Mouse (Mus musculus): ENCODE data around the gene Oxsr1. TPM values are rescaled to one million over a fixed set of nuclear protein-coding genes. Genes with fewer than 3 reads are reported as not detected.
"Not testable (repeated sequence)": the region's sequence is repeated elsewhere in the genome, so short reads cannot be mapped to it uniquely, and the experiment has no call there.

Gene Oxsr1
- total RNA-seq, 2 experiments from 2014 or later, result 28.0 to 31.4 TPM

- DNase-seq (ENCODE audit: low spot score in 2 of 2), result no peak
- intact Hi-C loops (cut with DNase I), result no loop called here
Measured at GRCm38 (mm10) chr9:119243981-119244380, 78.2 kb downstream of the Oxsr1 start.

- no peak for DNase-seq (ENCODE audit: low spot score in 2 of 2)
- intact Hi-C loops (cut with DNase I), result no loop called here
Measured at GRCm38 (mm10) chr9:119241169-119241865, 80.9 kb downstream of the Oxsr1 start.

GRCm38 (mm10) chr9:119240286-119240997 lies 81.8 kb downstream of the Oxsr1 start:
- intact Hi-C loops (cut with DNase I), result no loop called here
- peak; percentile 11 to 22 for DNase-seq (ENCODE audit: low spot score in 2 of 2)

GRCm38 (mm10) chr9:119239274-119239673 lies 83.0 kb downstream of the Oxsr1 start:
- intact Hi-C loops (cut with DNase I), result no loop called here
- no peak for DNase-seq (ENCODE audit: low spot score in 2 of 2)

- intact Hi-C loops (cut with DNase I), result no loop called here
- no peak for DNase-seq (ENCODE audit: low spot score in 2 of 2)
Measured at GRCm38 (mm10) chr9:119238796-119239195, 83.4 kb downstream of the Oxsr1 start.

GRCm38 (mm10) chr9:119231552-119231951 lies 90.7 kb downstream of the Oxsr1 start:
- DNase-seq (ENCODE audit: low spot score in 2 of 2), result no peak
- intact Hi-C loops (cut with DNase I), result no loop called here

- intact Hi-C loops (cut with DNase I), result no loop called here
- DNase-seq (ENCODE audit: low spot score in 2 of 2), result no peak
Measured at GRCm38 (mm10) chr9:119230829-119231228, 91.4 kb downstream of the Oxsr1 start.

- intact Hi-C loops (cut with DNase I), result no loop called here
- no peak for DNase-seq (ENCODE audit: low spot score in 2 of 2)
Measured at GRCm38 (mm10) chr9:119220249-119220648, 102.0 kb downstream of the Oxsr1 start.

GRCm38 (mm10) chr9:119219667-119220066 lies 102.6 kb downstream of the Oxsr1 start:
- DNase-seq (ENCODE audit: low spot score in 2 of 2), result no peak
- intact Hi-C loops (cut with DNase I), result no loop called here

GRCm38 (mm10) chr9:119215341-119215740 lies 106.9 kb downstream of the Oxsr1 start:
- DNase-seq (ENCODE audit: low spot score in 2 of 2); intact Hi-C loops (cut with DNase I): not testable (repeated sequence)

GRCm38 (mm10) chr9:119214601-119215000 lies 107.6 kb downstream of the Oxsr1 start:
- no peak for DNase-seq (ENCODE audit: low spot score in 2 of 2)

GRCm38 (mm10) chr9:119212996-119213395 lies 109.2 kb downstream of the Oxsr1 start:
- intact Hi-C loops (cut with DNase I), result no loop called here
- no peak for DNase-seq (ENCODE audit: low spot score in 2 of 2)

More at GRCm38 (mm10) chr9:119214601-119215000, 107.6 kb downstream of the Oxsr1 start:
- intact Hi-C loops (cut with DNase I), result no loop called here

GRCm38 (mm10) chr9:119208998-119209397 lies 113.2 kb downstream of the Oxsr1 start, which contains the start of gene Slc22a13:
Gene Slc22a13 (minus strand): TSS chr9:119209098.
- intact Hi-C loops (cut with DNase I), result no loop called here

GRCm38 (mm10) chr9:119207113-119207512 lies 115.1 kb downstream of the Oxsr1 start:
- no peak for DNase-seq (ENCODE audit: low spot score in 2 of 2)
- intact Hi-C loops (cut with DNase I), result no loop called here

More at GRCm38 (mm10) chr9:119208998-119209397, 113.2 kb downstream of the Oxsr1 start, which contains the start of gene Slc22a13:
- DNase-seq (ENCODE audit: low spot score in 2 of 2), result no peak

GRCm38 (mm10) chr9:119206666-119207065 lies 115.6 kb downstream of the Oxsr1 start:
- no peak for DNase-seq (ENCODE audit: low spot score in 2 of 2)
- intact Hi-C loops (cut with DNase I), result no loop called here

GRCm38 (mm10) chr9:119205756-119206155 lies 116.5 kb downstream of the Oxsr1 start:
- intact Hi-C loops (cut with DNase I), result no loop called here
- DNase-seq (ENCODE audit: low spot score in 2 of 2), result no peak

GRCm38 (mm10) chr9:119203617-119204016 lies 118.6 kb downstream of the Oxsr1 start:
- intact Hi-C loops (cut with DNase I), result no loop called here

GRCm38 (mm10) chr9:119201653-119202052 lies 120.6 kb downstream of the Oxsr1 start:
- no peak for DNase-seq (ENCODE audit: low spot score in 2 of 2)
- intact Hi-C loops (cut with DNase I), result no loop called here

More at GRCm38 (mm10) chr9:119203617-119204016, 118.6 kb downstream of the Oxsr1 start:
- no peak for DNase-seq (ENCODE audit: low spot score in 2 of 2)

GRCm38 (mm10) chr9:119199151-119199861 lies 122.9 kb downstream of the Oxsr1 start:
- intact Hi-C loops (cut with DNase I), result no loop called here
- DNase-seq (ENCODE audit: low spot score in 2 of 2), result no peak
